Mouse (Mus musculus) intestine, postnatal 0 days (tissue): ENCODE results near the gene Rapgef4. TPM values are rescaled to one million over a fixed set of nuclear protein-coding genes. Genes with fewer than 3 reads are reported as not detected.

Source experiments
- ATAC-seq: fragments of 200-750 bp; cut with Nextera tagmentation; 2 replicates; pipeline ENCODE4 v1.8.0; 2017; ENCODE audit warnings: mild to moderate bottlenecking, moderate TSS enrichment, moderate library complexity
- H3K27ac ChIP-seq: fragments of 300-500 bp; sonication (generic); 2 replicates; pipeline ENCODE4 v1.5.1; 2014; ENCODE audit warnings: mild to moderate bottlenecking, low read depth, low read length, moderate library complexity
- H3K27me3 ChIP-seq: fragments of 300-500 bp; sonication (generic); replicated peaks from 2 replicates; pipeline ENCODE4 v1.6.1; 2014; ENCODE audit warnings: low read length, mixed read lengths; ENCODE audit not compliant: control insufficient read depth, insufficient read depth
- H3K36me3 ChIP-seq: fragments of 300-500 bp; sonication (generic); 2 replicates; pipeline ENCODE4 v1.6.1; 2014; ENCODE audit warnings: mild to moderate bottlenecking, moderate library complexity; ENCODE audit not compliant: control insufficient read depth, insufficient read depth
- H3K4me1 ChIP-seq: fragments of 300-500 bp; sonication (generic); replicated peaks from 2 replicates; pipeline ENCODE4 v1.6.1; 2014; ENCODE audit warnings: antibody characterized with exemption, low read length, mixed read lengths; ENCODE audit not compliant: control insufficient read depth, insufficient read depth
- H3K4me2 ChIP-seq: fragments of 300-500 bp; sonication (generic); replicated peaks from 2 replicates; pipeline ENCODE4 v1.6.1; 2014; ENCODE audit warnings: low read depth, mild to moderate bottlenecking, moderate library complexity
- H3K4me3 ChIP-seq: fragments of 300-500 bp; sonication (generic); 2 replicates; pipeline ENCODE4 v1.5.1; 2014; ENCODE audit warnings: low read depth, low read length
- H3K9ac ChIP-seq: fragments of 300-500 bp; sonication (generic); 2 replicates; pipeline ENCODE4 v1.6.1; 2014; ENCODE audit warnings: mild to moderate bottlenecking, low read depth, low read length
- H3K9me3 ChIP-seq: fragments of 300-500 bp; sonication (generic); 2 replicates; pipeline ENCODE4 v1.6.1; 2016; ENCODE audit warnings: mixed run types; ENCODE audit not compliant: control insufficient read depth
- CTCF ChIP-seq: sonication (generic); IDR thresholded peaks from 2 replicates; pipeline ENCODE4 v1.5.1; 2016; ENCODE audit warnings: low read depth, mild to moderate bottlenecking, control low read depth, antibody characterized with exemption, moderate library complexity
- WGBS: fragments of 180-500 bp; shearing (Covaris S2); extraction: QIAGEN DNeasy Blood & Tissue Kit; methylation state at CpG from one replicate; pipeline ENCODE4 v1.1.7; 2014; 5-methylcytosine and 5-hydroxymethylcytosine counted together
- polyA plus RNA-seq: library from polyadenylated mRNA; unstranded; fragments of >200 nt; fragmentation: Nextera tagmentation; extraction: Ambion mirVana; gene quantifications from 2 replicates; pipeline ENCODE4 v1.2.1, GENCODE M21; 2015

The Rapgef4 gene
- polyA plus RNA-seq, 1 experiment from 2014 or later = 2.7 TPM

DNA sequence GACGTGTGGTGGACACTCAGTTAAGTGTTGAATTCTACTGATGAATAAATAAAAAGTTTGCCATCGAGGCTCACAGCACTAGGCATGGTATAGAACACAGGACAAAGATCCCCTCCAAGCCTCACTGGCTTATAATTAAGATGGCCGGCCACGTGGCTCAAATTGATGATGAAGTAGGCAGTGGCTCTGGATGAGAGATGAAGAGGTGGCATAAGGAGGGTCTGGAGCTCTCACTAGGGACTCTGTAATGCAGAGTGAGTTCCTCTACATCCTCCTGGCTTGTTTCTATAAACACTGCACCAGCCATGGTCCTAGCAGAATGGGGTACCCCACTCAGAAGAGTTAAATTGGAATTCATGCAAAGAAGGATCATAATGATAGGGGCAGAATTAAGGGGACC is 241.2 kb downstream of the Rapgef4 start:
- Histone ChIP-seq H3K9me3 (no peaks in the 10 kb centered on the region), H3K4me2 (no peak overlapping the region), H3K4me1 (no peaks in the 10 kb centered on the region), H3K4me3 (no peak overlapping the region), H3K27me3 (no peaks in the 10 kb centered on the region), H3K27ac (no peak overlapping the region), H3K9ac (no peak overlapping the region), H3K36me3 (no peaks in the 10 kb centered on the region)
- WGBS = 78% methylated on average over 4 of the region's 4 CpGs
- no peak for ATAC-seq
- TF ChIP-seq CTCF = no peak

DNA sequence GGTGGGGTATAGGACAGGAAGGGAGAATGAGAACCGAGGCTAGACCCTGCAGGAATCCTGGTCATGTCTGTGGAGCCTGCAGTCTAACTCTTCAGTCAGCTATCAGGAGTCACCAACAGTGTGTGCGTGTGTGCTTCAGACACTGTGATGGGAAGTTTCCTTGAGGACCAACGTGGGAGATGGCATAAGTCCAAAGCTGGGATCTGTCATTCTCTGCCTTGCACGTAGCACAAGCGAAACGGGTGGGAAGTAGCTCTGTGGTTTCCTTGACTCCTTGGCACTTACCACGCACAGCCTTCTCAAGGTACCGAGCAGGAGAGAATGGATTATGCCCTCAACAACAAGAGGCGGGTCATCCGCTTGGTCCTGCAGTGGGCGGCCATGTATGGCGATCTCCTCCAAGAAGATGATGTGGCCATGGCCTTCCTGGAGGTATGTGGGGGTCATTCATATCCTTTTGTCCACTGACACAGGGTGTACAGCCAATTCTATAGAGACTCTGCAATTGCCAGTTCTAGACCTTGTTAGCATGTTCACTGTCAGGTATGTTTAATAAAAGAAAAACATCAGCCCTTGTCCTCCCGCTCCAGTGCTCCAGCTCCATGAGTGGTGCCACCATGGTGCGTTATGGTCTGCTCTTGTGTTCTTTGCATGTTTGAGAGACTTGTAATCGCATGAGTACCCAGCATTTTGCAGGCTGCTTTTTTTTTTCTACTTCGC is 241.9 kb downstream of the Rapgef4 start:
- Histone ChIP-seq H3K4me1 (no peaks in the 10 kb centered on the region), H3K9me3 (no peaks in the 10 kb centered on the region), H3K36me3 (no peaks in the 10 kb centered on the region), H3K9ac (no peak overlapping the region), H3K4me2 (no peak overlapping the region), H3K27ac (no peak overlapping the region), H3K27me3 (no peaks in the 10 kb centered on the region), H3K4me3 (no peak overlapping the region)
- no peak for TF ChIP-seq CTCF
- 87% methylated on average over 16 of the region's 16 CpGs for WGBS
- ATAC-seq = no peak

DNA sequence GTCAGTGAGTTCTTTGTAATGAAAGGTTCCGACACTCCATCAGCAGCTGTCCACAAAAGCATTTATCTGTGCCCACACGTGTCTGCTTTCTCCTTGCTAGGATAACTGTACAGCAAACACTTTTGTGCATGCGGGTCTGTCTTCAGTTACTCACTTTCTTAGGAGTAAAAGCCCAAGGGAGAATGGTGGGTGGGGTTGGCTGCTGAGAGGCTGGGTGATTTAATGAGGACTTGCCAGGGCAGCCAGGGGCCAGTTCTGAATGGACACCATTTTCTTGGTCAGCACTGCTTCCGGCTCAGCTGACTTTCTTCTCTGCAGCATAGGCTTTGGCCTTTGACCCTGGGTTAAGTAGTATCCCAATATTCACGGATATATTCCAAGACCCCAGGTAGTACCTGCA is 242.4 kb downstream of the Rapgef4 start:
- Histone ChIP-seq H3K9ac (no peak overlapping the region), H3K27me3 (no peaks in the 10 kb centered on the region), H3K27ac (no peak overlapping the region), H3K4me2 (no peak overlapping the region), H3K4me3 (no peak overlapping the region), H3K4me1 (no peaks in the 10 kb centered on the region), H3K36me3 (no peaks in the 10 kb centered on the region), H3K9me3 (no peaks in the 10 kb centered on the region)
- no peak for ATAC-seq
- WGBS = 80% methylated on average over 5 of the region's 5 CpGs
- TF ChIP-seq CTCF = no peak

DNA sequence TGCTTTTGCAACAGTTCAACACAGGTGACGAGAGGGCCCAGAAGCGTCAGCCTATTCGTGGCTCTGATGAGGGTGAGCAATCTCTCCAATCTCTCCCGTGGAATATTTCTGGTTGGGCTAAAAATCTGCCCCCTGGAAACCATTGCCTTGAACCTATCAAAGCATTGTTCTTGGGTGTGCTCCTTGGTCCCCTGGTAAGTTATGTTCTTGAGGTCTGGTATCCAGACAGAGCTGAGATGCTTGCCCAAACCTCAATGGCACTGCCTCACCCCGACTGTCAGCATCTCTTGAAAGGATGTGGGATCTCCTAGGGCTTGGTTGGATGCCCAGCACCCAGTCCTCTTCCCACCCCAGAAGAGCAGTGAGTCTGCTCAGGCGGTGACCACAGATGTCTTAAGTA is 245.0 kb downstream of the Rapgef4 start:
- ATAC-seq = no peak
- Histone ChIP-seq H3K4me2 (no peak overlapping the region), H3K36me3 (no peaks in the 10 kb centered on the region), H3K4me3 (no peak overlapping the region), H3K27ac (no peak overlapping the region), H3K27me3 (no peaks in the 10 kb centered on the region), H3K4me1 (no peaks in the 10 kb centered on the region), H3K9ac (no peak overlapping the region), H3K9me3 (no peaks in the 10 kb centered on the region)
- TF ChIP-seq CTCF = no peak
- WGBS = 91% methylated on average over 6 of the region's 6 CpGs

DNA sequence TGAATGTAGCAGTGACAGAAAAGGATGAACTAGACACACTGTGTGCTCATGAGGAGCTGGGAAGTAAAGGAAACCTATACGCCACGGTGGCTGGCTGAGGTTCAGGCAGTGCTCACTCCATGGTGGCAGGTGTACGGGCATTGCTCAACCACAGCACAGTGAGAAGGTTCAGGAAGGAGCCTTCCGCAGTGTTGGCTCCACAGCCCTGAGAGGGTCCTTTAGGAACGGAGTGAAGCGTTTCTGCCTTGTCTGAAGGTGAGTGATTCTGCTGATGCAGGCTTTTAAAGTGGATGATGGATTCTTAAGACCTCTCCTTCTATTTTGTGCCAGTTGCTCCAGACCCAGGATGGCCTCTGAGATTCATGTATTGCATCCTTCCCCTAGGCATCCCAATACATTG is 246.4 kb downstream of the Rapgef4 start:
- TF ChIP-seq CTCF = no peak
- Histone ChIP-seq H3K36me3 (no peaks in the 10 kb centered on the region), H3K4me2 (no peak overlapping the region), H3K27ac (no peak overlapping the region), H3K9ac (no peak overlapping the region), H3K9me3 (no peaks in the 10 kb centered on the region), H3K4me3 (no peak overlapping the region), H3K4me1 (no peaks in the 10 kb centered on the region), H3K27me3 (no peaks in the 10 kb centered on the region)
- WGBS = 93% methylated on average over 6 of the region's 6 CpGs
- no peak for ATAC-seq

DNA sequence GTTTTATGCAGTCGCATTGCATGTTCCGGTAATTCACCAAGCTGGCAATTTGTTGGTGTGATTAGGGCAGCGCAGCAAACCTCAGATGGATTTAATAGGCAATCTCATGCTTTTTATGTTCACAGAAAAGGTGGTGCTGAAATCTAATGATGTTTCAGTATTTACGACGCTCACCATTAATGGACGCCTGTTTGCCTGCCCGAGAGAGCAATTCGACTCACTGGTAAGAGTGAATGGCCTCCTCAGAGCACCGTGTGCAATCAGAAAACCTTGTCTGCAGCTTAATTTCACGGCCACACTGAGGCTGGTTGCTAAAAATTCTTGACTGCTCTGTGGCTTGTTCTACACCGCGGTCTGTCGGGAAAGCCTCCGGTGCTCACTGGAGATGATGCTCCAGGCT is 247.8 kb downstream of the Rapgef4 start:
- no peak overlapping the region for H3K9ac ChIP-seq
- H3K4me1 ChIP-seq = no peaks in the 10 kb centered on the region
- no peak overlapping the region for H3K27ac ChIP-seq
- H3K4me2 ChIP-seq = no peak overlapping the region
- H3K36me3 ChIP-seq = no peaks in the 10 kb centered on the region
- no peaks in the 10 kb centered on the region for H3K9me3 ChIP-seq
- no peak overlapping the region for H3K4me3 ChIP-seq
- 72% methylated on average over 14 of the region's 14 CpGs for WGBS
- no peak for TF ChIP-seq CTCF
- no peaks in the 10 kb centered on the region for H3K27me3 ChIP-seq
- ATAC-seq = no peak

DNA sequence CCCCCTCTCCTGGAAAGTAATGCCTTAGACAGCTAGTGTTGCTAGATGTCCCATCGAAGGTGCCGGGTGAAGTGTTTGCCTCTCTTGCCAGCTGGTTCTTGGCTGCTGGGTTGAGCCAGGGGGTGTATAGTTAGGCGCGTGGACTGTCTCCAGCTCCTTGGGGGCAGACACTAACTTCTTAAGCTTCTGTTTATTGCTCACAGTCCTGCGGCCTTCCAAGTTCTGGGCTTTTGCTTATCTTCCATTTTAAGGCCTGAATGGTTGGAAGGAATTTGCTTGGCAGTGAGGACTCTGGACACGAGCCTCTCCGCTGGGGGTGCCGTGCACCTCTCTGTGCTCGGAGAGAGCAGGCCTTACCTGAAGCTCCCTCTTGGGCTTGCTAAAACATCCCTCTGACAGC is 249.5 kb downstream of the Rapgef4 start:
- no peaks in the 10 kb centered on the region for H3K36me3 ChIP-seq
- H3K9me3 ChIP-seq = no peaks in the 10 kb centered on the region
- H3K4me3 ChIP-seq = no peak overlapping the region
- H3K27ac ChIP-seq = no peak overlapping the region
- no peak for TF ChIP-seq CTCF
- no peak overlapping the region for H3K4me2 ChIP-seq
- no peaks in the 10 kb centered on the region for H3K4me1 ChIP-seq
- 68% methylated on average over 9 of the region's 9 CpGs for WGBS
- H3K9ac ChIP-seq = no peak overlapping the region
- ATAC-seq = no peak
- no peaks in the 10 kb centered on the region for H3K27me3 ChIP-seq
